Mouse (Mus musculus): ENCODE data around the gene Myh7.

The Myh7 gene

DNA sequence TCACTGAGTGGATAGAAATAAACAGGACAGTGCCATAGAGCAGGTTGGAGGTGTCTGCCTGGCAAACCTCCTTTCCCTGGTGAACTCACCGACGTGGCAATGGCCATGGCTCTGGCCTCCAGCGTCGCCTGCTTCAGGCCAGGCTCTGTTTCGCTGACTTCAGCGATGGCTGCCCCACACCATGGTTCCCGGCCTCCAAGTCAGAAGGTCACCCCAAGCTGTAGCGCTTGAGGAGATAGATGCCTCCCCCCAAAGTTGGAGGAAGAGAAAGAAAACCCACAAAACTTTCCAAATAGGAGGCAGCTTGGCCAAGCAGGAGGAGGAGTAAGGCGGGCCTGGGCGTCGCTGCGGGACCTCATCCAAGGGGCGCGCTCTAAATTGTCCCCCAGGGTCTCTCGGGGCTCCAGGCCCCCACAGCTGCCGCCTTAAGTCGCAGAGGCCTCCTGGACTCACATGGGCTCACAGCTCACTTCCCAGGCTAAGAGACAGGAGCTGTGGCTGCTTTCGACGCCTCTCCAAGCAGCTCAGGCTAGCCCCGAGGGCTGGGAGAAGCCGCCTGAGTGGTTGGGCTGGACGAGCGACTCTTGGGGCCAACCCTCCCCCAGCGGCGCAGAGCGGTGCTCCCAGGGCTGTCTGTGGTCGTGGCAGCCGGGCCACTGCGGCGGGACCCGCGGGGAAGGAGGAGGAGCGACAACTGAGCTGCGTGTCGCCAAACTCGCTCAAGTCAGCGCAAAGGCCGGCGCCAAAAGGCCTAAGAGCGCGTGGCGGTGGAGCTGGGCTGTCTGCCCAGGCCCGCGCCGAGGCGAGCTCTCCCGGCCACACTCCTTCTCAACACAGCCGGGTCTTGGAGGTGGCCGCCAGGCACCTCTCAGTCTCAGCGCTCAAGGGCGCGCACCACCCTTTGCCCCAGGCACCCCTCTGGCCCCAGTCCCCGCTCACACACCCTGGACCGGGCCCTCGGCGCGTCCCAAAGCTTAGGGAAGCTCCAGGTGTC, 68.8 kb downstream of the Myh7 start, which contains the start of gene Efs:
Efs (minus strand) TSS at position 778 of the 994 bp plus-strand sequence.
- peak; percentile 54; the same call in 1 of the 2 replicates for ATAC-seq (ENCODE audit: insufficient number of reproducible peaks, low FRiP score, low TSS enrichment)

DNA sequence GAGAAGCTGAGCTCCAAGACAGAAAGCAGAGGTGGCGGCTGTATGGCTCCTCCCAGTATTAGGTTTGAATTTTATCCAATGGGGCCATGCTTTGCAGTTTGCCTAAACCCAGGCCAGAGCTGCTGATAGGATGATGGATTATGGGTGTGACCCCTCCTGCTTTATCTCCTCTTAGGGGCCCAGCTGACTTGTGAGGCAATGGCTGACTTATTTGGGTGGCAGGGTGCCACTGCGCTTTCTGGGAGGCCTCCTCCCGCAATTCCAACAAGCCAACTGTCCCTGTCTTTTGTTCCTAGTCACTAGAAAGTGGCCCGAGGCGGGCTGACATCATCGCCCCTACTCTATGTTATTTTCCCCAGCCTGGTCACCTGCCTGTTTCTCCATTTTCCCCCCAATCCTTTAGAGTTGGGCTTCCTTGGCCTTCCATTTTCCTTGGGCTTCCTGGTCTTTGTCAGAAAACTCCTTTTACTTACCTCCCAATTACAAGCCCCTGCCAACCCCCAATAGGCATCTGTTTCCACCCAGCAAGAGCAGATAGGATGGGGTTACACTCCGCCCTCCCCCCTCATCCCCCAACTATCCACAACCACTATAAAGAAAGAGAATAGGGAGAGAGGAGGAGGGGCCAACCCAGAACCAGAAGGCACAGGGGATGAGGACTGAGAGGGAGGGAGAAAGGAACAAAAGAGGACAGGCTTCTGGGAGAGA, 69.6 kb downstream of the Myh7 start:
- ATAC-seq (ENCODE audit: insufficient number of reproducible peaks, low FRiP score, low TSS enrichment), result no peak

All from cerebellum, adult (tissue).